Mouse (Mus musculus): Measurements from ENCODE around the gene Sppl2b. TPM values are rescaled to one million over a fixed set of nuclear protein-coding genes. Genes with fewer than 3 reads are reported as not detected.
"Not testable (repeated sequence)": the region's sequence is repeated elsewhere in the genome, so short reads cannot be mapped to it uniquely, and the experiment has no call there.

Gene Sppl2b
- total RNA-seq, 2 experiments from 2014 or later, result 43.5 to 47.7 TPM

- no peak for DNase-seq (ENCODE audit: low spot score in 2 of 2)
Measured at GRCm38 (mm10) chr10:80823316-80823715, 31.8 kb upstream of the Sppl2b start.

DNA sequence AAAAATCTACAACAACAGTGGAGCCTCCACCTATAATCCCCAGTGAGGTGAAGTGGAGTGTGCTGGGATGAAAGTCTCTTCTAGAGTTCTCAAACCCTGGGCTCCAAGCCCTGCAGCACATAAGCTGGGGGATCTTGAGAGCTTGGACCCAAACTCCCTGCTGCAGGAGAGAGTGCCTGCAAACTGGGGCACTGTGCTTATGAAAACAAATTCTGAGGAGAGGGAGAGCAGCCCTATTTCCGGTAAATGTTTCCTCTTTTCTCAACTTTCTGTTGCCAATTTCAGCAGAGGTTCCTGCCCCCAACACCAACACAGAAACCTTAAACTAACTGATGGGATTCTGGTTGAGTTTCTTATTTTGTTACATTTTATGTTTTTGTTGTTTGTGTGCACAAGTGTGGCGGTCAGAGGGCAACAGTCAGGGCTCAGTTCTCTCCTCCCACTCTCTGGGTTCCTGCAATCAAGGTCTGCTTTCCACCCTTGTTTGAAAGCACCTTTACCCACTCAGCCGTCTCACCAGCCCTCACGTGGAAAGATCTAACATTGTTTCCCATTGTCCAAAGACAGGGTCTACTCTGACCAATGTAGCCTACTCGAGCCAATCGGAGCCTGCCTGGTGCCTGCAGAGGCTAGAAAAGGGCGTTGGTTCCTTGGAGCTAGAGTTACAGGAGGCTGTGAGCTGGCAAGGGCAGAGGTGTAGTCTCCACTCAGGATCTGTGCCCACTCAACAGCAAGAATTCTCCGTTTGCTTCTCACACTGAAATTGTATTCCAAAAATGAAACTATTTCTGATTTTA, 31.0 kb upstream of the Sppl2b start:
- no peak for DNase-seq (ENCODE audit: low spot score in 2 of 2)

DNA sequence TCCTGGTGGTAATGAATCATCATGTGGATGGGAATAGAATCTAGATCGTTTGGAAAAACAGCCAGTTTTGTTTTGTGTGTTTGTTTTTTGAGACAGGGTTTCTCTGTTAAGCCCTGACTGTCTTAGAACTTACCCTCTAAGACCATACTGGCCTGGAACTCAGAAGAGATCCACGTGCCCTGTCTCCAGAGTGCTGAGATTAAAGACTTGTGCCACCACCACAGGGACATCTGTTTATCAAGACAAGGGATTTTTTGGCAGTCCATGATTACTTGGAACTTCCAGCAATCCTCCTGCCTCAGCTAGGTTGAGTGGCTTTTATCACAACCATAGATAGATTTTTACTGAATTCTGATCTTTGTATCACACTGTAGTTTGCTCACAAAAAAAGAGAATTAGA, 30.2 kb upstream of the Sppl2b start:
- DNase-seq (ENCODE audit: low spot score in 2 of 2), result no peak

DNA sequence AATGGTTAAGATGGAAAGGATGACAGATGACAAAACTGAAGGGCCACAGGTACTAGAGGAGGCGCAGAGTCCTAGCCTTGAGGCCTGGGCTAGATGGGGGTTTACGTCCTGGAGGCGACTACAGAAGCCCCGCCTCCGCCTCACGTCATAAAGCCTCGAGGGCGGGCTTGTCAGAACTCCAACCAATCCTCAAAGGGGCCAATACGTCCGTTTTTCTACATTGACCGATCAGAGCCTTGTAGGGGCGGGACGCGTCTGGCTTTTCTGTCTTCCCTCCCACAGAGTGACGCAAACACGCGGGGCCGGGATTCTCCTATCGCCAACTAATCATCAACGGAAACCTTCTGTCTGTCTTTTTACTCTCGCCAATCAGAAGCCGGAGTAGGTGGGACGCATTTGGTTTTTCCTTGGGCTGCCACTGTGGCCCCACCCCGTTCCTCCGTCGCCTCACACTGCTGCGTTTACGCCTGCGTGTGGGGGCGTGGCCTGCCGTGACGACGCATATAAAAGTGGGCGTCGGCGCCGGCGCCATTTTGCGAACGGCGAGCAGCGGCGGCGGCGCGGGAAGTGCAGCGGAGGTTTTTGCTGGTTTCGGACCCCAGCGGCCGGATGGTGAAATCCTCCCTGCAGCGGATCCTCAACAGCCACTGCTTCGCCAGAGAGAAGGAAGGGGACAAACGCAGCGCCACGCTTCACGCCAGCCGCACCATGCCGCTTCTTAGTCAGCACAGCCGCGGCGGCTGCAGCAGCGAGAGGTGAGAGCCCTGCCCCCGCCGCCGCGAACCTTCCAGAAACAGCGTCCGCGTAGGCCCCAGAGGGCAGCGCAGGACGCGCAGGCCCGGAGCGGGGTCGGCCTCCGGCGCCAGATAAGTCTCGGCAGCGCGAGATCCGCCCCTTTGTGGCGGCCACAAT, 28.7 kb upstream of the Sppl2b start, which contains the start of gene Oaz1:
TSS of gene Oaz1 (plus strand) at position 506 of the 912 bp plus-strand sequence.
- DNase-seq (ENCODE audit: low spot score in 2 of 2), result peak; percentile 95 to 96

- DNase-seq (ENCODE audit: low spot score in 2 of 2), result no peak
Measured at GRCm38 (mm10) chr10:80827063-80827869, 27.8 kb upstream of the Sppl2b start.

DNA sequence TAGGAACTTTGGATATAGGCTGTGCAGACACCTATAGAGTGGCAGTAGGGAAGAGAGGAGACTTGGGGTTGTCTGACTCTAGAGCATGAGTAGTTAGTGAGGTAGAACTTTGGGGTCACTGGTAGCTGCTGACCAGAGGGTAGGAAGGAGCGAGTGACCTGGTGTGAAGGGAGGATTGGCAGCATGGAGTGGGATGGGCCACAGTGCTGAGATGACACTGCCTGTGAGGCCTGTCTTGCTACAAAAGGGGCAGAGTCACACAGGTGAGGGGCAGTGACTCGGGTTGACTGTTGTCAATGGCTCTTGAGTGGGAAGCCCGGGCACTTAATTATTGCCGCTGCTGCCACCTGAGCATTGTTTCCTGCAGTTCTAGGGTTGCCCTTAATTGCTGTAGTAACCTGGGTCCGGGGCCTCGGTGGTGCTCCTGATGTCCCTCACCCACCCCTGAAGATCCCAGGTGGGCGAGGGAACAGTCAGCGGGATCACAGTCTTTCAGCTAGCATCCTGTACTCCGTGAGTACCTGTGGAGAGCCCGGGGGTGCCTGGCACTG, 27.1 kb upstream of the Sppl2b start:
- DNase-seq (ENCODE audit: low spot score in 2 of 2), result no peak

- DNase-seq (ENCODE audit: low spot score in 2 of 2), result not testable (repeated sequence)
Measured at GRCm38 (mm10) chr10:80828587-80828986, 26.5 kb upstream of the Sppl2b start.

DNA sequence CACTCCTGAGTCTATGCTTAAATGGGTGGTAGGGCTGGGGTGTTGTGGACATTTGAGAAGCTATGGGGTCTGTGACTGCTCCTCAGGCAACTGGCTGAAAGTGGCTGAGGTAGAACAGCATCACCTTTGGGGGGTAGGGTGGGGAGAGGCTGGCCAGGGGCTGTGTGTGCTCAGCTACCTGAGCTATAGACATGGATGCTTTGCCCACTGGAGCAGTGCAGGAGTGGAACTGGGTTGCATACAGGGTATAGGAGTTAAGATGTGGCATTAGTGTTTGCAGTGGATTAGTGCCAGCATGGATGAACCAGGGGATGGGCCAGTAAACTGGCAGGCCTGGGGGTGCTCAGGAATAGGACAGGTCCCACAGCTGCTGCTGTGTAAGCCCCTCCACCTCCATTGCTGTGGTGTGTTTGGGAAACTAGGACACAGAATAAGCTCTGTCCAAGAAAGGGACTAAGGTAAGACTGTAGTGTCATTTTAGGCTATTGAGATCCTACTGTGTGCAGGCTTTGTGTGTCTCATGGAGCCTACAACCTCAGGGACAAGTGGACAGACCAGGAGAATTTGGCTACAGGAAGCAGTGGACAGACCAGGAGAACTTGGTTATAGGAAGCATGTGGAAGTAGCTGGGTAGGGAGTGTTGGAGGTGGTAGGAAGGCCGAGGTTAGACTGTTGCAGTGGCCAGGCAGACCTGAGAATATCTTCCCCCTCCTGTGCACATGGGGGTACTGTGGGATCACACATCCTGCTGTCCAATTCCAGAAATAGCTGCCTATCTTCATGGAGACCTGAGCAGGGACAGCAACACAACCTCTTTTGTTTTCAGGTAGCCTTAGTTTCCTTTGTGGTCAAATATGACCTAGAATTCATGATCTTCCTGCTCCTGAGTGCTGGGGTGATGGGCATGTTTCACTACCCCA, 25.5 kb upstream of the Sppl2b start:
- DNase-seq (ENCODE audit: low spot score in 2 of 2), result no peak

- peak in 1 of 2 experiments; percentile 50 for DNase-seq (ENCODE audit: low spot score in 2 of 2)
Measured at GRCm38 (mm10) chr10:80831136-80831535, 23.9 kb upstream of the Sppl2b start.

- DNase-seq (ENCODE audit: low spot score in 2 of 2), result no peak
Measured at GRCm38 (mm10) chr10:80832818-80833217, 22.3 kb upstream of the Sppl2b start.

DNA sequence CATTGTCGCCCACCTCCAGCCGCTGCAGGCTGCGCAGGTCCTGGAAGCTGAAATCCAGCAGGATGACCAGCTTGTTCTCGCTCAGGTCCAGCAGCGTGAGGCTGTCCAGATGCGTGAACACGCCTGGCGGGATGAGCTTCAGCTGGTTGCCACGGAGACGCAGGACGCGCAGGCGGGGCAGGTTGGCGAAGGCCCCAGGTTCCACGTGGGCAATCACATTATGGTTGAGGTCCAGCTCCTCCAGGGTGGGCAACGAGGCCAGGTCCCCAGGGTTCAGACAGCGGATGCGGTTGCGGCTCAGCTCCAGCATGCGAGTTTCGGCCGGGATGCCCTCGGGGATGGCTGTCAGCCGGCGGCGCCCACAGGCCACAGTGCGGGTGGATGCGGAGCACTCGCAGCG, 19.5 kb upstream of the Sppl2b start:
- no peak for DNase-seq (ENCODE audit: low spot score in 2 of 2)

- no peak for DNase-seq (ENCODE audit: low spot score in 2 of 2)
Measured at GRCm38 (mm10) chr10:80836949-80837379, 18.1 kb upstream of the Sppl2b start.

DNA sequence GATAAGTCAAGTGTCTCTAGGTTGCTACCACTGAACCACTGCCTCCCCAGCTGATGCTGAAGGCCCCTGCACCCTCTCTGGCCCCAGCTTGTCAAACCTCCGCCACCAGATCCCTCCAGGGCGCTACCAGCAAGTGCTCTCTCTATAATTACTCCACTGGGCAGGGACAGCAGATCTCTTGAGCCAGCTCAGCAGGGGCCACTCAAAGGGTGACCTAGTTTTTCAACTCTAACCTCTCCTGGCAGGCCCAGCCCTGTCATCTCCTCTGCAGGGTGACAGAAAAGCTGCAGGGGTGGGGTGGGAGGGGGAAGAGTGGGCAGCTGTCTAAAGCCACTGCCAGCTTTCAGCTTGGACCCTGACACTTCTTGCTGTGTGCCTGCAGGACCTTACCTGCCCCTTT, 17.2 kb upstream of the Sppl2b start:
- no peak for DNase-seq (ENCODE audit: low spot score in 2 of 2)

GRCm38 (mm10) chr10:80838346-80838912, 16.6 kb upstream of the Sppl2b start:
- DNase-seq (ENCODE audit: low spot score in 2 of 2), result no peak

DNA sequence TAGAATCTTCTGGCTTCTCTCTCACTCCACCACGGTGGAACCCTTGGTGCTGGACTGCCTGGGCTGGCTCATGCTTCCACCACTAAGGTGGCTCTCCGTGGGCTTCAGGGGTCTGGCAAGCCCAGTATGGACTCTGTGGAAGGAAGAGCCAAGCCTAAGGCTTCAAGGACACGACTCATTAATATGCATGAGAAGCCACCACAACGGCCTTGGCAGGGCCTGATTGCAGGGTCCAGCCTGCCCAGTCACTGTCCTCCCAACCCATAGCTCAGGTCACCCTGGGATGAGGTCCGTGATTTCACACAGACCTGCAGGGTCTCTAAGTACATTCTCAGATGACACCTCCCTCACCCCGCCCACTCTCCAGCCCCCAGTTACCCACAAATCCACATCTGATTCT, 15.2 kb upstream of the Sppl2b start:
- no peak for DNase-seq (ENCODE audit: low spot score in 2 of 2)

GRCm38 (mm10) chr10:80841685-80842084, 13.4 kb upstream of the Sppl2b start:
- DNase-seq (ENCODE audit: low spot score in 2 of 2), result no peak

DNA sequence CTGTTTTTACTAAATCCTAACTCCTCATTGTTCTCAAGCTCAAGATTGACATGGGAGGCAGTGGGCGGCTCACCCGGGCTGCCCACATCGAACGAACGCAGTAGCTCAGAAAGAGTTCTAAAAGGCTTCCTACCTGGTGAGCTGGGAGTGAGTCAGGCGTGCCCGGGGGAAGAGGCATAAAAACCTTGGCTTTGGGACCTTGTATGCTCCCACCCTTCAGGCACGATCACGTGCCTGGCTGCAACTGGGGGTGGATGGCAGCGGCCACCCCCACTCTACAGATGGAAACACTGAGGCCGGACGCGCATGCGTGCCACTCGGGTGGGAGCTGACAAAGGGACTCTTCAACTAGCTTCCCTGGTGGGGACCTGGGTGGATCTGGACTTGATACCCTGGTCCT, 12.7 kb upstream of the Sppl2b start:
- no peak for DNase-seq (ENCODE audit: low spot score in 2 of 2)

DNA sequence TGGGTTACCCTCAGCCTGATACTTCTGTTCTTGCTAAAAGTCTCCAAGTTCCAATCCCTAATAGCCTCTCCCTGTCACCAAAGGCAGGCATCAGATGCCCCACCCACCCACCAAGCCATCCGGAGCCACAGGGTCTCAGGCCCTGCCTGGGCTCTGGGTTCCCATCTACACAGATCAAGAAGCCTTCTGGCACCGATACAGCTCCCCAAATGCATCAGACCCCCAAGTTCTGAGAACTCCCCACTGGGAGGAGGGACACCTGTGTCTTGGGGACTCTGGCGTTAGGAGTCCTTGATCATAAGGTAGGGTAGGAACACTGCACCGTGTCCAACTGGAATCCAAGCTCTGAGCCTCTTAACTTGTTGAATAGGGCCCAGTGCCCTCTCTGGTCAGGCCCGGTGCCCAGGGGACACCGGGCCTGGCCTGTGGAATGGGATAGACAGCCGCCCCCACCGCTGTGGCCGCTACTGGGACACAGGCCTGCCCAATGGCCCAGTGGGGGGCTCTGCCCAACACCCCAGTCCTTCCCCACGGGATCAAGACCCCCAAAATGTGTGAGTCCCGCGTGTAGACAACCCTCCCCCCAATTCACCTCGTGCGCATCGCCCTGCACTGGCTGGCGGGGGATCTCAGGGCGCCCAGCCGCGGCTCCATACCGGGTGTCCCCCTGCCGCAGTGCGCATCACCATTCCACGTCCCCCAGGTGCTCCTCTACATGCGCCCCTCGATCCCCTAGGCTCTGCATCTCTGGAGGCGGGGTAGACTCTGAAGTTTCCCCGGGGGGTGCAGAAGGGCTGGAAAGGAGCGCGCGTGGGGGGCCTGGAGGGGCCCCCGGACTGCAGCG, 11.8 kb upstream of the Sppl2b start:
- DNase-seq (ENCODE audit: low spot score in 2 of 2), result no peak
